Mouse (Mus musculus) heart, postnatal 0 days (tissue): Measurements from ENCODE around the gene Ankrd44.

ENCODE experiments used
- CTCF ChIP-seq: IDR thresholded peaks from 2 replicates; pipeline ENCODE4 v1.5.1; 2016; ENCODE audit warnings: antibody characterized with exemption, control low read depth, low read depth
- EP300 ChIP-seq: IDR thresholded peaks from 2 replicates; pipeline ENCODE4 v1.6.1; 2016; ENCODE audit warnings: antibody characterized with exemption, low read depth

- TF ChIP-seq CTCF (no peak), EP300 (no peak)
Observed at GRCm38 (mm10) chr1:54665095-54665494, 261.1 kb downstream of the Ankrd44 start.
